Mouse (Mus musculus) forebrain, embryonic 13.5 days (tissue): ENCODE measurements around the gene Cfap97d1. TPM values are rescaled to one million over a fixed set of nuclear protein-coding genes. Genes with fewer than 3 reads are reported as not detected.
A peak's percentile ranks its signal among the peaks of the same experiment; 100 is the strongest.

Experiments
- ATAC-seq: fragments of 200-750 bp; cut with Nextera tagmentation; 2 replicates; pipeline ENCODE4 v1.8.0; 2017
- H3K27ac ChIP-seq: fragments of 300-500 bp; sonication (generic); 2 replicates; pipeline ENCODE4 v1.5.1; 2015; ENCODE audit warnings: inconsistent platforms, mild to moderate bottlenecking, moderate library complexity
- H3K27me3 ChIP-seq: fragments of 300-500 bp; sonication (generic); 2 replicates; pipeline ENCODE4 v1.6.1; 2015; ENCODE audit warnings: mild to moderate bottlenecking, inconsistent platforms
- H3K36me3 ChIP-seq: fragments of 300-500 bp; sonication (generic); 2 replicates; pipeline ENCODE4 v1.6.1; 2015; ENCODE audit warnings: mild to moderate bottlenecking, inconsistent platforms; ENCODE audit not compliant: poor library complexity, severe bottlenecking
- H3K4me1 ChIP-seq: fragments of 300-500 bp; sonication (generic); 2 replicates; pipeline ENCODE4 v1.6.1; 2015; ENCODE audit warnings: inconsistent platforms
- H3K4me2 ChIP-seq: fragments of 300-500 bp; sonication (generic); 2 replicates; pipeline ENCODE4 v1.6.1; 2015; ENCODE audit warnings: inconsistent platforms, mild to moderate bottlenecking, moderate library complexity
- H3K4me3 ChIP-seq: fragments of 300-500 bp; sonication (generic); 2 replicates; pipeline ENCODE4 v1.5.1; 2015; ENCODE audit warnings: mild to moderate bottlenecking, inconsistent platforms
- H3K9ac ChIP-seq: fragments of 300-500 bp; sonication (generic); 2 replicates; pipeline ENCODE4 v1.6.1; 2015; ENCODE audit warnings: mild to moderate bottlenecking, inconsistent platforms
- H3K9me3 ChIP-seq: fragments of 300-500 bp; sonication (generic); replicated peaks from 2 replicates; pipeline ENCODE4 v1.6.1; 2016; ENCODE audit warnings: inconsistent platforms
- WGBS: fragments of 180-500 bp; shearing (Covaris S2); methylation state at CpG from one replicate; pipeline ENCODE4 v1.1.7; 2015; 5-methylcytosine and 5-hydroxymethylcytosine counted together
- polyA plus RNA-seq: library from polyadenylated mRNA; unstranded; fragments of >200 nt; fragmentation: Nextera tagmentation; extraction: Ambion mirVana; gene quantifications from 2 replicates; pipeline ENCODE4 v1.2.1, GENCODE M21; 2015

Cfap97d1 gene
- polyA plus RNA-seq, 1 experiment from 2014 or later: not detected

- ATAC-seq: no peak
Measured at GRCm38 (mm10) chr11:101994100-101994499, 10.0 kb downstream of the Cfap97d1 start.

GRCm38 (mm10) chr11:101995938-101996337 lies 11.9 kb downstream of the Cfap97d1 start:
- Histone ChIP-seq H3K4me3 (no peak overlapping the region), H3K27ac (no peak overlapping the region), H3K9me3 (no peaks in the 10 kb centered on the region), H3K9ac (no peak overlapping the region), H3K27me3 (no peaks in the 10 kb centered on the region), H3K4me2 (no peak overlapping the region), H3K36me3 (peaks cover 41% of the 10 kb centered on the region), H3K4me1 (peaks cover 4% of the 10 kb centered on the region; the same call in 1 of the 2 replicates)
- WGBS: 94% methylated on average over 7 of the region's 7 CpGs
- no peak for ATAC-seq

More at GRCm38 (mm10) chr11:101994100-101994499, 10.0 kb downstream of the Cfap97d1 start:
- no peak overlapping the region for H3K27ac ChIP-seq
- no peaks in the 10 kb centered on the region for H3K27me3 ChIP-seq
- no peak overlapping the region for H3K4me2 ChIP-seq
- H3K9ac ChIP-seq: no peak overlapping the region
- no peak overlapping the region for H3K4me3 ChIP-seq
- no peaks in the 10 kb centered on the region for H3K4me1 ChIP-seq
- peaks cover 25% of the 10 kb centered on the region for H3K36me3 ChIP-seq
- 75% methylated on average over 8 of the region's 8 CpGs for WGBS
- no peaks in the 10 kb centered on the region for H3K9me3 ChIP-seq

GRCm38 (mm10) chr11:101998258-101998657 lies 14.2 kb downstream of the Cfap97d1 start:
- WGBS: 51% methylated on average over 5 of the region's 5 CpGs
- Histone ChIP-seq H3K9me3 (no peaks in the 10 kb centered on the region), H3K36me3 (peaks cover 60% of the 10 kb centered on the region), H3K9ac (no peak overlapping the region), H3K4me1 (peaks cover 4% of the 10 kb centered on the region; the same call in 1 of the 2 replicates), H3K27me3 (no peaks in the 10 kb centered on the region), H3K4me3 (no peak overlapping the region), H3K27ac (no peak overlapping the region), H3K4me2 (no peak overlapping the region)
- ATAC-seq: no peak

GRCm38 (mm10) chr11:101999466-101999865 lies 15.4 kb downstream of the Cfap97d1 start:
- ATAC-seq: no peak
- no peaks in the 10 kb centered on the region for H3K9me3 ChIP-seq
- H3K4me2 ChIP-seq: no peak overlapping the region
- H3K4me1 ChIP-seq: peaks cover 4% of the 10 kb centered on the region; the same call in 1 of the 2 replicates
- peaks cover 72% of the 10 kb centered on the region for H3K36me3 ChIP-seq
- no peaks in the 10 kb centered on the region for H3K27me3 ChIP-seq
- H3K4me3 ChIP-seq: no peak overlapping the region
- WGBS: 59% methylated on average over 4 of the region's 4 CpGs
- H3K27ac ChIP-seq: 0 out of 2 replicates have a peak overlapping the region, but pooled peaks have one; percentile 14
- H3K9ac ChIP-seq: no peak overlapping the region

GRCm38 (mm10) chr11:102004251-102004650 lies 20.2 kb downstream of the Cfap97d1 start:
- Histone ChIP-seq H3K36me3 (peaks cover 88% of the 10 kb centered on the region), H3K4me1 (peaks cover 14% of the 10 kb centered on the region), H3K27me3 (no peaks in the 10 kb centered on the region), H3K9me3 (no peaks in the 10 kb centered on the region), H3K4me2 (no peak overlapping the region), H3K4me3 (no peak overlapping the region), H3K27ac (no peak overlapping the region), H3K9ac (no peak overlapping the region)
- ATAC-seq: no peak
- WGBS: 95% methylated on average over 8 of the region's 8 CpGs

GRCm38 (mm10) chr11:102006271-102006670 lies 22.2 kb downstream of the Cfap97d1 start:
- Histone ChIP-seq H3K4me3 (no peak overlapping the region), H3K4me2 (no peak overlapping the region), H3K27ac (no peak overlapping the region), H3K9me3 (no peaks in the 10 kb centered on the region), H3K27me3 (no peaks in the 10 kb centered on the region), H3K4me1 (peaks cover 30% of the 10 kb centered on the region), H3K9ac (no peak overlapping the region), H3K36me3 (peaks cover 89% of the 10 kb centered on the region)
- 60% methylated on average over 9 of the region's 9 CpGs for WGBS
- no peak for ATAC-seq

GRCm38 (mm10) chr11:102006688-102007087 lies 22.6 kb downstream of the Cfap97d1 start:
- WGBS: 73% methylated on average over 5 of the region's 5 CpGs
- Histone ChIP-seq H3K4me1 (peaks cover 34% of the 10 kb centered on the region), H3K4me2 (no peak overlapping the region), H3K9me3 (no peaks in the 10 kb centered on the region), H3K4me3 (no peak overlapping the region), H3K36me3 (peaks cover 88% of the 10 kb centered on the region), H3K9ac (no peak overlapping the region), H3K27me3 (no peaks in the 10 kb centered on the region), H3K27ac (no peak overlapping the region)
- no peak for ATAC-seq

GRCm38 (mm10) chr11:102008372-102008771 lies 24.3 kb downstream of the Cfap97d1 start:
- no peak overlapping the region for H3K4me2 ChIP-seq
- no peak overlapping the region for H3K9ac ChIP-seq
- H3K9me3 ChIP-seq: no peaks in the 10 kb centered on the region
- H3K4me1 ChIP-seq: peaks cover 38% of the 10 kb centered on the region
- WGBS: 92% methylated on average over 8 of the region's 8 CpGs
- peaks cover 89% of the 10 kb centered on the region for H3K36me3 ChIP-seq
- no peak overlapping the region for H3K4me3 ChIP-seq
- H3K27me3 ChIP-seq: no peaks in the 10 kb centered on the region
- no peak for ATAC-seq
- 0 out of 2 replicates have a peak overlapping the region, but pooled peaks have one; percentile 90 for H3K27ac ChIP-seq

GRCm38 (mm10) chr11:102008954-102009637 lies 25.0 kb downstream of the Cfap97d1 start:
- H3K36me3 ChIP-seq: peaks cover 89% of the 10 kb centered on the region
- no peak for ATAC-seq
- WGBS: 91% methylated on average over 15 of the region's 15 CpGs

GRCm38 (mm10) chr11:102010140-102010539 lies 26.1 kb downstream of the Cfap97d1 start:
- 16% methylated on average over 13 of the region's 13 CpGs for WGBS
- Histone ChIP-seq H3K27ac (peak overlapping the region; percentile 90), H3K4me3 (no peak overlapping the region), H3K36me3 (peaks cover 89% of the 10 kb centered on the region), H3K9ac (0 out of 2 replicates have a peak overlapping the region, but pooled peaks have one; percentile 30), H3K27me3 (no peaks in the 10 kb centered on the region), H3K4me1 (peaks cover 38% of the 10 kb centered on the region), H3K9me3 (no peaks in the 10 kb centered on the region), H3K4me2 (no peak overlapping the region)
- ATAC-seq: peak; percentile 92

More at GRCm38 (mm10) chr11:102008954-102009637, 25.0 kb downstream of the Cfap97d1 start:
- Histone ChIP-seq H3K27ac (peak overlapping the region; percentile 90), H3K27me3 (no peaks in the 10 kb centered on the region), H3K9me3 (no peaks in the 10 kb centered on the region), H3K4me1 (peaks cover 38% of the 10 kb centered on the region), H3K9ac (no peak overlapping the region; the same call in 1 of the 2 replicates), H3K4me3 (no peak overlapping the region), H3K4me2 (no peak overlapping the region)

- H3K36me3 ChIP-seq: peaks cover 90% of the 10 kb centered on the region
- peaks cover 38% of the 10 kb centered on the region for H3K4me1 ChIP-seq
- ATAC-seq: no peak
Measured at GRCm38 (mm10) chr11:102011510-102011909, 27.4 kb downstream of the Cfap97d1 start.

GRCm38 (mm10) chr11:102013201-102013600 lies 29.1 kb downstream of the Cfap97d1 start:
- Histone ChIP-seq H3K4me3 (no peak overlapping the region), H3K27ac (no peak overlapping the region), H3K9me3 (no peaks in the 10 kb centered on the region), H3K4me1 (peaks cover 33% of the 10 kb centered on the region), H3K4me2 (no peak overlapping the region), H3K27me3 (no peaks in the 10 kb centered on the region), H3K9ac (no peak overlapping the region), H3K36me3 (peaks cover 94% of the 10 kb centered on the region)
- ATAC-seq: no peak
- 89% methylated on average over 8 of the region's 8 CpGs for WGBS

More at GRCm38 (mm10) chr11:102011510-102011909, 27.4 kb downstream of the Cfap97d1 start:
- 63% methylated on average over 8 of the region's 8 CpGs for WGBS
- H3K4me3 ChIP-seq: no peak overlapping the region
- H3K9ac ChIP-seq: no peak overlapping the region
- H3K9me3 ChIP-seq: no peaks in the 10 kb centered on the region
- H3K4me2 ChIP-seq: no peak overlapping the region
- H3K27ac ChIP-seq: peak overlapping the region; percentile 90; the same call in 1 of the 2 replicates
- no peaks in the 10 kb centered on the region for H3K27me3 ChIP-seq
